Mouse (Mus musculus): Measurements from ENCODE around the gene Nt5c3b. TPM values are rescaled to one million over a fixed set of nuclear protein-coding genes. Genes with fewer than 3 reads are reported as not detected.

The Nt5c3b gene
- polyA plus RNA-seq, 1 experiment, result 52.0 TPM

DNA sequence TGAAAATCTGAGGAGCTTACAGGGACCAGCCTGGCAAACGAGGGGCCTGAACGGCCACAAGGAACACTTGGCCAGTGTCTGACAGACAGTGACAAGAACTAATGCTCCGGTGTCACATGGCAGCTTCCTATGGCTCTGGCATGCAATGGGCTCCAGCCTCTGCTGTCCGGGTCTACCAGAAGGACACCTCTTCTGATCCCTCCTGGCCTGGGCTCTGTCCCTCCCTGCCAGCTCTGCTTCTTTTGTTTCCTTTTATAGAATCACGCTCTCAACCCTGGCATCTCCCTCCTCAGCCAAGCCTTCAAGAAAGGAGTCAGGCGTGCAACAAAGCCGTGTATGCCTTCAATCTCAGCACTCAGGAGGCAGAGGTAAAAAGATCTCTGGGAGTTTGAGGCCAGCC, 11.6 kb downstream of the Nt5c3b start:
- Histone ChIP-seq H3K4me1 (ENCODE audit: control insufficient read depth, insufficient read depth, low read length) (no peaks in the 10 kb centered on the region), H3K27ac (ENCODE audit: insufficient read depth, low read length) (no peak overlapping the region), H3K4me3 (ENCODE audit: insufficient read depth, low read length) (no peak overlapping the region)
- TF ChIP-seq POLR2A (IDR thresholded peaks at IDR 0.05; ENCODE audit: low read depth, low read length) (no peak), CTCF (IDR thresholded peaks at IDR 0.05; ENCODE audit: borderline replicate concordance, insufficient read depth, low read length) (no peak)

DNA sequence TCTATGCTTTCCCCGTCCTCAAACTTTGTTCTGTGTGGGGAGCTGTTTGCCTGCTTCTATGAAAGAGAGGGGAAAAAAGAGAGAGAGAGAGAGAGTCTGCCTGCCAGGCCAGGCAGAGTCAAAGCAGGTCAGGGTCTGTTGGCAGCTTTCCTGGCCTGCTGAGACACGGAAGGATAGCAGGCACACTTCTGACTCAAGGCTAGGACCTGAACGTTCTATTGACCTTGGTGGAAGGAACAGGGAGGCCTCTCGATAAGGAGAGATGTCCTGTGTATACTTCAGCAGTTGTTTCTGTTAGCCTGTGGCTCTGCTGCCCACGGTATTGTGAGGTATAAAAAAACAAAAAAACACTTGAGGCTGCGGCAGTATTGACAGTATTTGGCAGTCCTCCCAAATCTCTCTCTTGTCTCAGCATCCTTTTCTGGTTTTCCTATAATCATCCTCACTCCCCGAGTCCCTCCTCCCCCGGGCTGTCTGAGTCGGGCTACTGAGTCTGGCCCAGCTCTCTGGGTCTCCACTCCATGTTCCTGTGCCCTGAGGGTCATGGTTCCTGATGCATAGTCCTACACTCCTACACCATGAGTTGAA, 12.9 kb downstream of the Nt5c3b start:
- no peak overlapping the region for H3K4me3 ChIP-seq (ENCODE audit: insufficient read depth, low read length)
- TF ChIP-seq POLR2A (IDR thresholded peaks at IDR 0.05; ENCODE audit: low read depth, low read length), result no peak
- no peak for TF ChIP-seq CTCF (IDR thresholded peaks at IDR 0.05; ENCODE audit: borderline replicate concordance, insufficient read depth, low read length)
- no peak overlapping the region for H3K27ac ChIP-seq (ENCODE audit: insufficient read depth, low read length)
- no peaks in the 10 kb centered on the region for H3K4me1 ChIP-seq (ENCODE audit: control insufficient read depth, insufficient read depth, low read length)

GRCm38 (mm10) chr11:100426820-100427219, 14.8 kb downstream of the Nt5c3b start:
- Histone ChIP-seq H3K27ac (ENCODE audit: insufficient read depth, low read length) (no peak overlapping the region), H3K4me3 (ENCODE audit: insufficient read depth, low read length) (no peak overlapping the region), H3K4me1 (ENCODE audit: control insufficient read depth, insufficient read depth, low read length) (no peaks in the 10 kb centered on the region)
- TF ChIP-seq CTCF (IDR thresholded peaks at IDR 0.05; ENCODE audit: borderline replicate concordance, insufficient read depth, low read length) (no peak), POLR2A (IDR thresholded peaks at IDR 0.05; ENCODE audit: low read depth, low read length) (no peak)

DNA sequence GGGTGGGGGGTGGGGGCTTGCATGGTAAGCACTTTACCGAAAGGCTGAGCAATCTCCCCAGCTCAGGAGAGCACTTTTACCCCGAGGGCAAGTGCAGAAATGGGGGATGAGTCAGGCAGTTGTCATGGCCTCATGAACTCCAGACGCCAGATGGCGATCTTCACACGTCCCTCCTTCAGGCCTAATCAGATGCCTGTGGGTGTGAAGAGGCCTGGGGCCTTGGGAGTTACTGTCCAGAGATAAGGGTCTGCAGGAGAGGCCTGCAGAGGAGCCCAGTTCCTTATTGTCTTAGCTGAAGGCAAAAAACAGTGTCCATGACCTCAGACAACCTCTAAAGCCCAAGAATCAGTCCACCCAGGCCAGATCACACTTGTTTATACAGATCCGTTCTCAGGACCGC, 15.8 kb downstream of the Nt5c3b start:
- Histone ChIP-seq H3K4me3 (ENCODE audit: insufficient read depth, low read length) (no peak overlapping the region), H3K4me1 (ENCODE audit: control insufficient read depth, insufficient read depth, low read length) (no peaks in the 10 kb centered on the region), H3K27ac (ENCODE audit: insufficient read depth, low read length) (no peak overlapping the region)
- TF ChIP-seq CTCF (IDR thresholded peaks at IDR 0.05; ENCODE audit: borderline replicate concordance, insufficient read depth, low read length) (peak; percentile 81; the same call in 1 of the 2 replicates), POLR2A (IDR thresholded peaks at IDR 0.05; ENCODE audit: low read depth, low read length) (no peak)

DNA sequence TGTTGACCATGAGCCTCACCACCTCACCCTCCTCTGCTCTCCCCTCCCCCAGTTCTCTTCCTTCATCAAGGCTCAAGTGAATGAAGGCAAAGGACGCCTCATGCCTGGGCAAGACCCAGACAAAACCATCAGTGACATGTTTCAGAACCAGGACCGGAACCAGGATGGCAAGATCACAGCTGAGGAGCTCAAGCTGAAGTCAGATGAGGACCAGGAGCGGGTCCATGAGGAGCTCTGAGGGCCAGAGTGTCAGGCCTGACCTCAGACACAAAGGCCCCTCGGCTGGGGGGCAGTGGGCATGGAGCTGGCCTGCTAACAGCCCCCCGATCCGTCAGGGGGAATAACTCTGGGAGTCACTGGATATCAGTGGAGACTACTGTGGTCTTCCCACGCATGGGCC, 17.8 kb downstream of the Nt5c3b start:
- Histone ChIP-seq H3K4me1 (ENCODE audit: control insufficient read depth, insufficient read depth, low read length) (no peaks in the 10 kb centered on the region), H3K4me3 (ENCODE audit: insufficient read depth, low read length) (no peak overlapping the region), H3K27ac (ENCODE audit: insufficient read depth, low read length) (peak overlapping the region; percentile 16; the same call in 1 of the 2 replicates)
- TF ChIP-seq POLR2A (IDR thresholded peaks at IDR 0.05; ENCODE audit: low read depth, low read length), result no peak
- TF ChIP-seq CTCF (IDR thresholded peaks at IDR 0.05; ENCODE audit: borderline replicate concordance, insufficient read depth, low read length), result no peak

DNA sequence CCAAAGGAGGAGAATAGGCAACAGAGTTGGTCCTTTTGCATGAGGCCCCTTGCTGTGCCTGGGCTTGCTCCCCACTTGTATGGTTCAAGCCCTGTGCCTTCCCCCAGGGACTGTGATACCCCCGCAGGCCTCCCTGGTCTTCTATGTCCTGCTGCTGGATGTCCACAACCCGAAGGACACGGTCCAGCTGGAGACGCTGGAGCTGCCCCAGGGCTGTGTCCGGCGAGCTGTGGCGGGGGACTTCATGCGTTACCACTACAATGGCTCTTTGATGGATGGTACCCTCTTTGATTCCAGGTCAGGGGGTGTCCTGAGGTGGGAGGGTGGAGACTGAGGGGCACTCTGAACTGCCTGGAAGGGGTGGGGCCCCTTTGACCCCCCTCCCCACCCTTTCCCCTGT, 20.1 kb downstream of the Nt5c3b start:
- H3K4me3 ChIP-seq (ENCODE audit: insufficient read depth, low read length), result no peak overlapping the region
- TF ChIP-seq POLR2A (IDR thresholded peaks at IDR 0.05; ENCODE audit: low read depth, low read length) (no peak), CTCF (IDR thresholded peaks at IDR 0.05; ENCODE audit: borderline replicate concordance, insufficient read depth, low read length) (no peak)

GRCm38 (mm10) chr11:100414914-100415822, 26.4 kb downstream of the Nt5c3b start, which contains the start of gene Fkbp10:
Gene Fkbp10, plus strand, starts transcription at chr11:100415697.
- H3K4me3 ChIP-seq (ENCODE audit: insufficient read depth, low read length), result peak within 1 kb of the TSS; percentile 97
- H3K27ac ChIP-seq (ENCODE audit: insufficient read depth, low read length), result peak within 1 kb of the TSS; percentile 92
- peak; percentile 89 for TF ChIP-seq POLR2A (IDR thresholded peaks at IDR 0.05; ENCODE audit: low read depth, low read length)
- no peak for TF ChIP-seq CTCF (IDR thresholded peaks at IDR 0.05; ENCODE audit: borderline replicate concordance, insufficient read depth, low read length)
- H3K4me1 ChIP-seq (ENCODE audit: control insufficient read depth, insufficient read depth, low read length), result peaks cover 6% of the 10 kb centered on the region; the same call in 1 of the 2 replicates

More for the DNA sequence above, 20.1 kb downstream of the Nt5c3b start:
- H3K27ac ChIP-seq (ENCODE audit: insufficient read depth, low read length), result no peak overlapping the region
- H3K4me1 ChIP-seq (ENCODE audit: control insufficient read depth, insufficient read depth, low read length), result no peaks in the 10 kb centered on the region

GRCm38 (mm10) chr11:100414021-100414913, 27.3 kb downstream of the Nt5c3b start, which contains the start of gene P3h4:
Gene P3h4, minus strand, starts transcription at chr11:100414836.
- H3K4me3 ChIP-seq (ENCODE audit: insufficient read depth, low read length), result peak within 1 kb of the TSS; percentile 97
- peaks cover 6% of the 10 kb centered on the region; the same call in 1 of the 2 replicates for H3K4me1 ChIP-seq (ENCODE audit: control insufficient read depth, insufficient read depth, low read length)
- H3K27ac ChIP-seq (ENCODE audit: insufficient read depth, low read length), result peak within 1 kb of the TSS; percentile 92
- TF ChIP-seq POLR2A (IDR thresholded peaks at IDR 0.05; ENCODE audit: low read depth, low read length) (peak; percentile 81), CTCF (IDR thresholded peaks at IDR 0.05; ENCODE audit: borderline replicate concordance, insufficient read depth, low read length) (peak; percentile 71; the same call in 1 of the 2 replicates)

DNA sequence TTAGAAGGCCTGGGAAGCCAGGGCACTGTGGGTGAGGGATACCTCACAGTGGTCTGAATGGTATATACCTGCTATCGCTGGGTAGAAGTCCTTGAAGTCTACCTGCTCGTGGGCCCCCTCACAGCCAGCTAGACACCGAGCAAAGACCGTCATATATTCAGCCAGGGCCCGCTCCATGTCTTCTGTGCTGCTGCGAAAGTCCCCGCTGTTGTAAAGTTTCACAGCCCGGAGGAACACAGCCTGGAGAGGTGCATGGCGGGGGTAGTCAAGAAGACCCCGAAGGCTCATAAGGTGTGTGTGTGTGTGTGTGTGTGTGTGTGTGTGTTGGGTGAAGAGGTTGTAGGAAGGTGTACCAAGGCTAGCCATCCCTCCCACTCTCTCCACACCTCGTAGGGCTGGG, 28.1 kb downstream of the Nt5c3b start:
- H3K4me1 ChIP-seq (ENCODE audit: control insufficient read depth, insufficient read depth, low read length), result peaks cover 6% of the 10 kb centered on the region; the same call in 1 of the 2 replicates
- no peak for TF ChIP-seq POLR2A (IDR thresholded peaks at IDR 0.05; ENCODE audit: low read depth, low read length)
- TF ChIP-seq CTCF (IDR thresholded peaks at IDR 0.05; ENCODE audit: borderline replicate concordance, insufficient read depth, low read length), result no peak
- peak overlapping the region; percentile 91 for H3K27ac ChIP-seq (ENCODE audit: insufficient read depth, low read length)

More for the DNA sequence above, 28.1 kb downstream of the Nt5c3b start:
- peak overlapping the region; percentile 87 for H3K4me3 ChIP-seq (ENCODE audit: insufficient read depth, low read length)

All from embryonic fibroblast, embryonic 13.5 days (primary cell).